Mouse (Mus musculus) C2C12 (cell line): ENCODE data around the gene Bphl. TPM values are rescaled to one million over a fixed set of nuclear protein-coding genes. Genes with fewer than 3 reads are reported as not detected.

Experiments used
- H3K27me3 ChIP-seq: one replicate; pipeline ENCODE4 v1.6.1; 2011; ENCODE audit not compliant: control insufficient read depth, insufficient read depth, insufficient read length
- H3K36me3 ChIP-seq: one replicate; pipeline ENCODE4 v1.6.1; 2011; ENCODE audit not compliant: control insufficient read depth, insufficient read depth
- H3K4me3 ChIP-seq: one replicate; pipeline ENCODE4 v1.5.1; 2011; ENCODE audit warnings: mild to moderate bottlenecking, control low read depth; ENCODE audit not compliant: poor library complexity, insufficient read depth, severe bottlenecking
- H3K79me2 ChIP-seq: one replicate; pipeline ENCODE4 v1.6.1; 2011; ENCODE audit not compliant: control insufficient read depth, insufficient read depth
- H3K79me3 ChIP-seq: one replicate; pipeline ENCODE4 v1.6.1; 2011; ENCODE audit warnings: low read depth, control low read depth
- H3ac ChIP-seq: one replicate; pipeline ENCODE3; 2011; ENCODE audit warnings: low read depth; ENCODE audit not compliant: control insufficient read depth, insufficient read length
- CEBPB ChIP-seq: IDR thresholded peaks from one replicate; pipeline ENCODE4 v1.6.1; 2011; ENCODE audit warnings: low read depth, mild to moderate bottlenecking, control low read depth, moderate library complexity
- CTCF ChIP-seq: IDR thresholded peaks from one replicate; pipeline ENCODE4 v1.5.1; 2011; ENCODE audit not compliant: control insufficient read depth, insufficient read depth, insufficient read length
- FOSL1 ChIP-seq: IDR thresholded peaks from one replicate; pipeline ENCODE4 v1.8.0; 2011; ENCODE audit warnings: mild to moderate bottlenecking, low read length; ENCODE audit not compliant: poor library complexity, insufficient read depth, severe bottlenecking
- MAX ChIP-seq: IDR thresholded peaks from one replicate; pipeline ENCODE4 v1.6.1; 2011; ENCODE audit warnings: mild to moderate bottlenecking, control low read depth
- MYOD1 ChIP-seq: IDR thresholded peaks from one replicate; pipeline ENCODE4 v1.6.1; 2011; ENCODE audit warnings: low read depth; ENCODE audit not compliant: control insufficient read depth, insufficient read length
- MYOG ChIP-seq: IDR thresholded peaks from one replicate; pipeline ENCODE4 v1.6.1; 2011; ENCODE audit not compliant: control insufficient read depth, insufficient read length; ENCODE audit errors: extremely low read depth
- USF1 ChIP-seq: IDR thresholded peaks from one replicate; pipeline ENCODE4 v1.6.1; 2011; ENCODE audit warnings: low read depth, mild to moderate bottlenecking, control low read depth, moderate library complexity
- polyA plus RNA-seq: library from polyadenylated mRNA; unstranded; fragments of >200 nt; fragmentation: generic; extraction: Trizol; gene quantifications from one replicate; pipeline ENCODE4 v1.2.1, GENCODE M21; 2012; ENCODE audit warnings: missing spikeins

Gene Bphl
- polyA plus RNA-seq, 1 experiment, result 11.7 TPM

- no peak overlapping the region for H3K4me3 ChIP-seq
- no peaks in the 10 kb centered on the region for H3K27me3 ChIP-seq
- H3K79me2 ChIP-seq, result no peaks in the 10 kb centered on the region
- TF ChIP-seq MAX (no peak), CTCF (no peak), FOSL1 (no peak), MYOD1 (no peak), CEBPB (no peak), USF1 (no peak), MYOG (no peak)
- no peaks in the 10 kb centered on the region for H3K36me3 ChIP-seq
- H3ac ChIP-seq, result no peak overlapping the region
- H3K79me3 ChIP-seq, result no peaks in the 10 kb centered on the region
Observed at GRCm38 (mm10) chr13:34054983-34055382, 17.6 kb downstream of the Bphl start.

- no peaks in the 10 kb centered on the region for H3K27me3 ChIP-seq
- no peak overlapping the region for H3K4me3 ChIP-seq
- H3K79me2 ChIP-seq, result no peaks in the 10 kb centered on the region
- no peak for TF ChIP-seq MYOG
- H3K79me3 ChIP-seq, result no peaks in the 10 kb centered on the region
- no peaks in the 10 kb centered on the region for H3K36me3 ChIP-seq
- H3ac ChIP-seq, result no peak overlapping the region
Observed at GRCm38 (mm10) chr13:34057252-34057651, 19.9 kb downstream of the Bphl start.

- Histone ChIP-seq H3K79me2 (no peaks in the 10 kb centered on the region), H3K4me3 (no peak overlapping the region), H3ac (no peak overlapping the region), H3K27me3 (no peaks in the 10 kb centered on the region), H3K79me3 (no peaks in the 10 kb centered on the region), H3K36me3 (no peaks in the 10 kb centered on the region)
- TF ChIP-seq CEBPB (no peak), USF1 (no peak), MYOD1 (no peak), MYOG (no peak), FOSL1 (no peak), CTCF (no peak), MAX (no peak)
Observed at GRCm38 (mm10) chr13:34060061-34060460, 22.7 kb downstream of the Bphl start.

GRCm38 (mm10) chr13:34062466-34062865 lies 25.1 kb downstream of the Bphl start:
- Histone ChIP-seq H3ac (no peak overlapping the region), H3K79me2 (no peaks in the 10 kb centered on the region), H3K4me3 (no peak overlapping the region), H3K79me3 (no peaks in the 10 kb centered on the region), H3K27me3 (no peaks in the 10 kb centered on the region), H3K36me3 (no peaks in the 10 kb centered on the region)
- no peak for TF ChIP-seq MAX
- no peak for TF ChIP-seq MYOD1
- no peak for TF ChIP-seq CEBPB
- no peak for TF ChIP-seq CTCF
- no peak for TF ChIP-seq USF1
- no peak for TF ChIP-seq MYOG
- TF ChIP-seq FOSL1, result no peak

GRCm38 (mm10) chr13:34066351-34066750 lies 29.0 kb downstream of the Bphl start:
- TF ChIP-seq CTCF (no peak), CEBPB (no peak), FOSL1 (no peak), MAX (no peak), MYOG (no peak), USF1 (no peak), MYOD1 (no peak)
- no peak overlapping the region for H3ac ChIP-seq
- H3K36me3 ChIP-seq, result no peaks in the 10 kb centered on the region
- no peaks in the 10 kb centered on the region for H3K27me3 ChIP-seq
- H3K79me2 ChIP-seq, result no peaks in the 10 kb centered on the region
- H3K79me3 ChIP-seq, result no peaks in the 10 kb centered on the region
- no peak overlapping the region for H3K4me3 ChIP-seq

GRCm38 (mm10) chr13:34070296-34070695 lies 32.9 kb downstream of the Bphl start:
- Histone ChIP-seq H3K4me3 (no peak overlapping the region), H3ac (no peak overlapping the region), H3K79me3 (peaks cover 1% of the 10 kb centered on the region), H3K27me3 (no peaks in the 10 kb centered on the region), H3K79me2 (no peaks in the 10 kb centered on the region), H3K36me3 (peaks cover 12% of the 10 kb centered on the region)
- TF ChIP-seq CTCF (no peak), USF1 (no peak), MAX (no peak), CEBPB (no peak), MYOG (no peak), MYOD1 (no peak), FOSL1 (no peak)
